Mouse (Mus musculus): Measurements from ENCODE around the gene H2afv. TPM values are rescaled to one million over a fixed set of nuclear protein-coding genes. Genes with fewer than 3 reads are reported as not detected.

The H2afv gene
- total and polyA plus RNA-seq, 3 experiments, result 46.6 to 73.2 (median 63.7) TPM

GRCm38 (mm10) chr11:6389483-6389921, 54.7 kb downstream of the H2afv start (continued):
- no peak for TF ChIP-seq CHD1 (IDR thresholded peaks at IDR 0.05; ENCODE audit: low read depth, low read length)

GRCm38 (mm10) chr11:6388726-6389413, 55.4 kb downstream of the H2afv start, which contains the start of gene Zmiz2:
Gene Zmiz2 (plus strand): TSS chr11:6389074.
- Histone ChIP-seq H3K4me1 (ENCODE audit: control insufficient read depth in 1 of 2, insufficient read depth in 2 of 2) (peaks cover 11 to 35% of the 10 kb centered on the region in 2 experiments), H3K79me2 (replicated peaks; ENCODE audit: control insufficient read depth, extremely low read depth, insufficient read depth, poor library complexity, severe bottlenecking) (peaks cover 42% of the 10 kb centered on the region), H3K4me2 (ENCODE audit: insufficient read depth, low read depth, poor library complexity, severe bottlenecking) (peak within 1 kb of the TSS; percentile 73), H3K9me3 (replicated peaks; ENCODE audit: low read length) (no peaks in the 10 kb centered on the region), H3K27ac (ENCODE audit: insufficient read depth, low read depth) (peak within 1 kb of the TSS; percentile 89), H3K27me3 (replicated peaks) (no peaks in the 10 kb centered on the region), H3K9ac (ENCODE audit: insufficient read depth, low read depth) (peak within 1 kb of the TSS; percentile 53), H3K4me3 (replicated peaks in 1 of 3; ENCODE audit: low read depth in 2 of 3, low read length in 2 of 3, poor library complexity in 1 of 3) (peak within 1 kb of the TSS; percentile 76 to 99 (median 79)), H3K36me3 (replicated peaks in 1 of 2; ENCODE audit: control insufficient read depth in 1 of 2, insufficient read depth in 1 of 2, low read length in 1 of 2) (peaks cover 1 to 17% of the 10 kb centered on the region in 2 experiments)
- in situ Hi-C loops (cut with MboI; ENCODE audit: low pct_ligation_motif_present, low pct_unique_long_range_greater_than_20kb, low sequenced_read_pairs), result no loop called here
- DNase-seq (ENCODE audit: extremely low read depth), result peak; percentile 89
- dilution Hi-C loops (cut with MboI; ENCODE audit: extremely low pct_ligation_motif_present, extremely low pct_unique_long_range_greater_than_20kb, low sequenced_read_pairs), result no loop called here
- TF ChIP-seq ZC3H11A (IDR thresholded peaks at IDR 0.05; ENCODE audit: low read depth, low read length) (no peak), JUN (IDR thresholded peaks at IDR 0.05; ENCODE audit: insufficient read depth, low read depth, low read length) (no peak), MXI1 (IDR thresholded peaks at IDR 0.05; ENCODE audit: low read depth, low read length) (peak; percentile 71), POLR2AphosphoS2 (IDR thresholded peaks at IDR 0.05; ENCODE audit: low read depth, low read length) (peak; percentile 89), ZKSCAN1 (IDR thresholded peaks at IDR 0.05; ENCODE audit: borderline replicate concordance, low read depth, low read length) (no peak), MAX (IDR thresholded peaks at IDR 0.05; ENCODE audit: low read length) (peak; percentile 55; the same call in 1 of the 2 replicates), RAD21 (IDR thresholded peaks at IDR 0.05; ENCODE audit: low read depth, low read length) (no peak), POLR2A (IDR thresholded peaks at IDR 0.05; ENCODE audit: low read depth, low read length) (peak; percentile 95), NRF1 (IDR thresholded peaks at IDR 0.05; ENCODE audit: low read depth, low read length) (peak; percentile 53), SIN3A (IDR thresholded peaks at IDR 0.05; ENCODE audit: low read length) (no peak; the same call in none of the 2 replicates), E2F4 (IDR thresholded peaks at IDR 0.05; ENCODE audit: insufficient replicate concordance, low read depth, low read length) (no peak), MAZ (IDR thresholded peaks at IDR 0.05; ENCODE audit: low read depth, low read length) (no peak), GABPA (IDR thresholded peaks at IDR 0.05; ENCODE audit: insufficient replicate concordance, low read depth, low read length) (no peak), HCFC1 (IDR thresholded peaks at IDR 0.05; ENCODE audit: low read depth, low read length) (peak; percentile 73), PAX5 (IDR thresholded peaks at IDR 0.05; ENCODE audit: low read length) (no peak), CHD2 (IDR thresholded peaks at IDR 0.05; ENCODE audit: low read length) (no peak), USF1 (IDR thresholded peaks at IDR 0.05; ENCODE audit: low read depth, low read length) (no peak), JUND (conservative IDR thresholded peaks at IDR 0.05; ENCODE audit: low read depth, low read length) (no peak), ZNF384 (IDR thresholded peaks at IDR 0.05; ENCODE audit: low read depth, low read length) (no peak; the same call in 1 of the 2 replicates), CHD1 (IDR thresholded peaks at IDR 0.05; ENCODE audit: low read depth, low read length) (no peak), TCF12 (IDR thresholded peaks at IDR 0.05; ENCODE audit: low read depth, low read length) (peak; percentile 78; the same call in 1 of the 2 replicates), UBTF (IDR thresholded peaks at IDR 0.05; ENCODE audit: low read depth, low read length) (peak; percentile 94; the same call in 1 of the 2 replicates), MYC (IDR thresholded peaks at IDR 0.05; ENCODE audit: low read depth, low read length) (no peak), KAT2A (IDR thresholded peaks at IDR 0.05; ENCODE audit: insufficient replicate concordance, low read length) (0 out of 2 replicates have a peak, but pooled peaks have one; percentile 30), TBP (conservative IDR thresholded peaks at IDR 0.05; ENCODE audit: low read depth, low read length) (peak; percentile 81; the same call in 1 of the 2 replicates), SMC3 (IDR thresholded peaks at IDR 0.05; ENCODE audit: low read depth, low read length) (no peak), ZMIZ1 (IDR thresholded peaks at IDR 0.05; ENCODE audit: low read depth, low read length) (peak; percentile 69), MEF2A (IDR thresholded peaks at IDR 0.05; ENCODE audit: borderline replicate concordance, low read depth, low read length) (peak; percentile 63), EP300 (IDR thresholded peaks at IDR 0.05; ENCODE audit: low read length) (no peak), ELF1 (IDR thresholded peaks at IDR 0.05; ENCODE audit: low read depth, low read length) (peak; percentile 93), NELFE (IDR thresholded peaks at IDR 0.05; ENCODE audit: low read depth, low read length) (peak; percentile 93), CTCF (conservative IDR thresholded peaks at IDR 0.05 in 1 of 2, IDR thresholded peaks at IDR 0.05 in 1 of 2; ENCODE audit: low read depth in 2 of 2, low read length in 2 of 2) (no peak), BHLHE40 (IDR thresholded peaks at IDR 0.05; ENCODE audit: low read depth, low read length) (no peak), ETS1 (conservative IDR thresholded peaks at IDR 0.05; ENCODE audit: low read depth, low read length) (no peak; the same call in 1 of the 2 replicates), IRF4 (IDR thresholded peaks at IDR 0.05; ENCODE audit: low read depth, low read length) (peak; percentile 40), MAFK (IDR thresholded peaks at IDR 0.05; ENCODE audit: insufficient replicate concordance, low read length) (no peak), USF2 (conservative IDR thresholded peaks at IDR 0.05; ENCODE audit: low read depth, low read length) (no peak)

Measured in CH12.LX (cell line).